Mouse (Mus musculus) erythroblast, embryonic 14.5 days (primary cell): Measurements from ENCODE around the gene Ddc.

Experiments
- GATA1 ChIP-seq: IDR thresholded peaks from 2 replicates; pipeline ENCODE4 v1.6.1; 2012; ENCODE audit warnings: low read length, inconsistent platforms, mixed read lengths
- TAL1 ChIP-seq: IDR thresholded peaks from 3 replicates; pipeline ENCODE4 v1.6.1; 2012; ENCODE audit warnings: low read length, inconsistent platforms, mixed read lengths

GRCm38 (mm10) chr11:11862502-11862901 lies 35.4 kb downstream of the Ddc start:
- TF ChIP-seq GATA1 (no peak), TAL1 (no peak)
